Mouse (Mus musculus) embryonic stem cell, embryonic (primary cell): ENCODE results near the gene Borcs8.

Experiments used
- CTCF ChIA-PET, 4 experiments: fragments of 300-600 bp in 2 of 4; fragments of 350-600 bp in 2 of 4; sonication (Branson Sonifier 250); formaldehyde crosslinking; loops; one replicate each; lab custom pipeline; 2022; ENCODE audit warnings: inconsistent platforms in 2 of 4; lab: Charles Lee
- POLR2A ChIA-PET, 4 experiments: fragments of 300-600 bp in 2 of 4; fragments of 350-600 bp in 2 of 4; sonication (Branson Sonifier 250); formaldehyde crosslinking; loops; one replicate each; lab custom pipeline; 2022; ENCODE audit warnings: antibody characterized with exemption in 4 of 4, inconsistent platforms in 1 of 4; lab: Charles Lee

Gene Borcs8

DNA sequence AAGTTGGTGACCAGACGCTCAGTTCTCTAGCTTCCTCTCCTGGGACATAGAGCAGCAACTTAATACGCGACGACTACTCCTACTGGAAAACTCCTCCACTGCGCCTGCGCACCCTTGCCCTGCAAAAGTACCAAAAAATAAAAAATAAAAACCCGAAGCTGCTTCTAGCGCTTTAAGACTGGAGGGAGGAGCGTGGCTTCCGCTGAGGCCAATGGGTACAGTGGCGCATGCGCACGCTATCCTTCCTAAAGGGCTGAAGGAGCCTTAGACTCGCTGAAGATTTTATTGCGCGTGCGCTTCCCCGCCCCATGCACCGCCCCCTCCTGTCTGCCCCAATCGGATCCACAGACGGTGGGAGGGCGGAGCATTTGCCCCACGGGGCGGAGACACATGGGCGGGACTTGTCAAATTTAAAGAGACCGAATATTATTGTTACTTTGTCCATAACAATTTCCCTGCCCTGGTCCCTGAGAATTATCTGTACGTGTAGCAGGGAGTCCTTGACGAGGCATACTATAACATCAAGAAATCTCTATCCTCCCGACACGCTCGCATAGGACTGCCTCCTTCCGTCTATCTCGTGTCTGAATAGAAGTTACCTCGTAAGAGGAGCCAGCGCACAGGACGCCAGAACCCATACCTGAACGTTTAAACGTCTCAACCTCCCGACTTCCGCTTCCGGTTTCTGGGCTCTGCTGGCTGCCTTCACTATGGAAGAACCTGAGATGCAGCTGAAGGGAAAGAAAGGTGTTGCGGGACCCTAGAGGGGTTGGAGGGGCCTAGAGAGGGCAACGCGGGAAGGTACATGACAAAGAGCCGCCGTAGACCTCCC lies at the start of gene Borcs8, which contains the start of the genes Rfxank and Mef2b:
Borcs8 (plus strand) TSS at position 474 of the 832 bp plus-strand sequence.
Rfxank (minus strand) TSS at position 129 of the 832 bp plus-strand sequence.
Mef2b (plus strand) TSS at position 686 of the 832 bp plus-strand sequence.
- CTCF ChIA-PET = interaction anchor here in 1 of 4 experiments (0.7 to 1.1 kb wide), 3 partner anchors 10 to 21 kb away, joined by 3 to 5 read pairs (median 3); no protein-coding TSS in a partner anchor
- POLR2A ChIA-PET = interaction anchor here (0.5 to 5.5 kb wide), 35 partner anchors 8 to 485 kb away, joined by 3 to 40 read pairs (median 4); partner anchors contain the start of genes Slc25a42 (in 2 of the 4), Fkbp8 (in 1 of the 4), Gatad2a (in 1 of the 4) and Mau2 (in 1 of the 4)

DNA sequence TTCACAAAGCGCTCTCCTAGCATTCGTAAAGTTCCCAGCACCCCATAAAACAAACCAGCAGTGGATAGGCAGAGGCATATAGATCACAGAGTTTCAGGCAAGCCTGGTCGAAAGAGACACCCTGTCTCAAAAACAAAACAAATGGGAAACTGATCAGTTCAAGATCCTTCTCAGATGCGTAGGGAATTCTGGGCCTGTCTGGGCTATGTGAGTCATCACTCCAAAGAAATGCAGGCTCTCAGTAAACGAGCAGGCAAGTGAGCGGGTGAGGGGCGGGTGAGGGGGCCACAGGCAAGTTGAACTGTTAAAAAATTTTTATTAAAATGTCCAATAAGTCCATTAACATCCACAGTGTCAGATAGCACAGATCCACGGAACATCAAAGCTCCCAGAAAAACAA lies 46.5 kb upstream of the Borcs8 start:
- ChIA-PET CTCF (interaction anchor here in 1 of 4 experiments (0.8 kb wide), 1 partner anchor 13 kb away, joined by 5 read pairs; no protein-coding TSS in a partner anchor), POLR2A (interaction anchor here in 3 of 4 experiments (0.9 to 2.4 kb wide), 8 partner anchors 8 to 69 kb away, joined by 3 to 12 read pairs (median 4); partner anchors contain the start of genes Borcs8 (in 1 of the 3), Hapln4 (in 1 of the 3) and Rfxank (in 1 of the 3))

DNA sequence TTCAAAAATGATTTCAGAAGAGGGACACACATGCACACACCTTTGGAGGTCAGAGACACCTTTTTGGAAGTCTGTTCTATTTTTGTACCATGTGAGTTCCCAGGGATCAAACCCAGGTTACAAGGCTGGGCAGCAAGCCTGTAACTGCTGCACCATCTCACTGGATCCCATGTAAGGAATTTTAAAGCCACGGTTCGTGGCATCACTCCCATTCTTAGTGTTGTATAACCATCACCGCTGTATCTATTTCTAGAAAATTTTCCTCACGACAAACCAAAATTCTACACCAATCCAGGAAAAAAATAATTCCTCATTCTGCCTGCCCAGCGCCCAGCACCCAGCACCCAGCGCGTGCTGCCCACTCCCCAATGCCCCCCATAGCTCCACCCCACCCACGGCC lies 40.0 kb upstream of the Borcs8 start:
- CTCF ChIA-PET = no interaction called here

DNA sequence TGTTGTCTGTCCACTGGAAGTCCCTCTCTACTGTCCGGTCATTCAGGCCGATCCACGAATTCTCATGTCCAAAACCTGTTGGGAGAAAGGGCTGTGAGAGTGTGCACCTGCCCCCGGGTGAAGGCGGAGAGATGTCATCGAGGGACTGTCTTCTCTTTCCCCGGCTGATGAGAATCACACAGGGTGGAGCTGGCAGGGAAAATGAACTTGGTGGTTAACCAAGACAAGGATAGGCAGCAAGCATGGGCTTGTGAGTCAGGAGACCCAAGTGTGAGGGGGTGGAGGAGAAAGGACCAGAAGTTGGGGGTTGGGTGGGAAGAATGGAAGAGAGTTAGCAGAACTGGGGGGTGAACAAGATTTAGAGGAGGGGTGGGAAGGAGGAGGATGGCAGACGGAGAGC lies 39.1 kb upstream of the Borcs8 start:
- ChIA-PET POLR2A (interaction anchor here (0.7 to 1.6 kb wide), 4 partner anchors 11 to 323 kb away, joined by 3 to 6 read pairs (median 4); no protein-coding TSS in a partner anchor), CTCF (no interaction called here)

More for the DNA sequence above, 40.0 kb upstream of the Borcs8 start:
- POLR2A ChIA-PET = interaction anchor here in 2 of 4 experiments (1.4 to 1.6 kb wide), 2 partner anchors 10 to 60 kb away, joined by 3 to 4 read pairs; no protein-coding TSS in a partner anchor

DNA sequence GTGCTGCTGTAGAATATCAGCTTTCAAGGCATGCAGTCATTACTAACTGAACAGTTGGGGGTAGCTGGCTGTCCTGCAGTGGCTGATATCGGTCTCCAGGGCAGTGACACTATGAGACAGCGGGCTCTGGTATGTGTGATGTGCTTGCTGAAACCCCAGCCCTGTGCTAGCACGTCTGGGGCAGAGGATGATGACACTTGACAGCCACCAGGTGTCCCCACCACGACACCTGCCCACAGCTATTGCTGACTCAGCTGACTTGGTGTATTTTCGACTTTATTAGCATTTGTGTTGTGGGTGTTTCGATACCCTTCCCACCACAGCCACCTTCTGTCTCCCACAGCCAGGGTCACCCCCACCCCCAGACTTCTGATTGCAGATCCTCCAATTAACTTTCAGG lies 34.8 kb upstream of the Borcs8 start:
- POLR2A ChIA-PET = interaction anchor here in 2 of 4 experiments (0.5 to 2.9 kb wide), 8 partner anchors 11 to 121 kb away, joined by 3 to 12 read pairs (median 4); partner anchors contain the start of gene Hapln4 (in 1 of the 2)
- CTCF ChIA-PET = interaction anchor here (0.6 to 3.4 kb wide), 22 partner anchors 10 to 186 kb away, joined by 3 to 20 read pairs (median 4); partner anchors contain the start of genes Ncan (in 2 of the 4), Tm6sf2 (in 1 of the 4) and Tmem161a (in 1 of the 4)

DNA sequence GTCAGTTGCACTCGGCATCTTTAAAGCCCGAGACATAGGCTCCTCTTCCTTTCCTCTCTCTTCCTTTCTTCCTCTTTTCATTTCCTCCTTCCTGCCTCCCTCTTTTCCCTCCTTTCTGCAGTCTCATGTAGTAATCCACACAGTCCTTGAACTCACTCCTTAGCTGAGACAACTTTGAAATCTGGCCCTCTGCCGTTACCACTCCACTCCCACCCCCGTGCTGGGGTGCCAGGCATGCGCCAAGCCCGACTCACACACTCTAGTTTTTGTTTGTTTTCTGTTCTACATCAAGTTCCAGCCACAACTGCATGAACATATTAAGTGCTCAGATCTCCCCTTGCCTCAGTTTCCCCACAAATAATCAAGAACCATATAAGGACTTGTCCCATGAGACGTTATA lies 34.4 kb upstream of the Borcs8 start:
- ChIA-PET CTCF (interaction anchor here (0.6 to 3.4 kb wide), 20 partner anchors 10 to 165 kb away, joined by 3 to 20 read pairs (median 4); partner anchors contain the start of genes Ncan (in 2 of the 4), Tm6sf2 (in 1 of the 4) and Tmem161a (in 1 of the 4)), POLR2A (interaction anchor here in 3 of 4 experiments (0.5 to 2.9 kb wide), 14 partner anchors 11 to 121 kb away, joined by 3 to 12 read pairs (median 4); partner anchors contain the start of gene Hapln4 (in 1 of the 3))

DNA sequence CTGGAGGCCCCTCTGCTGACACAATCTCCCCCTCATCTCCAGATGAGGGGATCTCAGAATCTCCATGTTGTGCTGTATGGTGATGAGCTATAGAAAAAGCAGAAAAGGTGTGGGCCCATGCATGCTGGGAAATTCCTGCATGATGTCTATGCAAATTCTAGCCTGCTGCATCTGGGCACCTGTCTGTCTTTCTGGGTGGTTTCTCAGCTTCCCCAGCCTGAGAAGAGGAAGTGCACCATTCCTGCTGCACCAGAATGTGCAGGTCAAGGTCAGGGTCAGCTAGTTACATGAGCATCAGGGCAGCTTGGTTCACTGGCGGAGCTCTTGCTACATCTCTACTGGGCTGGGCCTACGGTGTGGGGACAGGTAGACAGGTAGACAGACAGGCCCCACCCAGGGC lies 28.8 kb upstream of the Borcs8 start:
- POLR2A ChIA-PET = interaction anchor here (0.8 to 1.7 kb wide), 13 partner anchors 10 to 266 kb away, joined by 3 to 7 read pairs (median 3); partner anchors contain the start of genes Ncan (in 2 of the 4) and Hapln4 (in 1 of the 4)
- CTCF ChIA-PET = interaction anchor here in 2 of 4 experiments (0.6 to 1.4 kb wide), 4 partner anchors 10 to 43 kb away, joined by 3 to 4 read pairs (median 3); partner anchors contain the start of genes Hapln4 (in 1 of the 2) and Ncan (in 1 of the 2)

DNA sequence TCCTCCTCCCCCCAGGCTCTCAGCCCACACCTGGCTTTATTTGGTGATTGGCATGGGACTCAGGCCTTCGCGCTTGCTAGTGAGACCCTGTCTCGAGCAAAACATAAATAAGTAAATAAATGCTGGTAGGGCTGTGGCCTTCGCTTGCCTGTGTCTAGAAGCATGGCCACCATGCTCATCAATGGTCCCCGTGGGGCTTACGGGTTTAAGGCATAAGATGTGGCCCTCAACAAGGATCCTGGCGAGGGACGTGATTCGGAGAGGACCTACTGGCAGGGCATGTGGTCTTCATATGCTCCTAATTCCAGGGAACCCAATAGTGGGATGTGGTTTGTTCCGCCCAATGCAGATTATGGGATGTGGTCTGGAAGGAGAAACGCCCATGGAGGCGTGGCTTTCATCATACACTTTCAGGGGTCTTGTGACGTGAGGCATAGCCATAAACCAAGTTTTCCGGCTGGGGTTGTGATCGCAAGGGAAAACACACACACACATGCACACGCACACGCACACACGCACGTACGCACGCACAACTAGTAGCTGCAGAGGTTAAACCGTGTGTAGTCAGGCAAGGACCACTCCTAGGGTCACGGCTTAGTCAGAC lies 28.0 kb upstream of the Borcs8 start:
- ChIA-PET POLR2A (interaction anchor here (1.0 to 1.7 kb wide), 10 partner anchors 10 to 267 kb away, joined by 3 to 7 read pairs (median 4); partner anchors contain the start of gene Ncan (in 2 of the 4)), CTCF (interaction anchor here in 1 of 4 experiments (0.8 to 1.4 kb wide), 3 partner anchors 9 to 178 kb away, joined by 3 read pairs; partner anchors contain the start of genes Hapln4 and Ncan)

DNA sequence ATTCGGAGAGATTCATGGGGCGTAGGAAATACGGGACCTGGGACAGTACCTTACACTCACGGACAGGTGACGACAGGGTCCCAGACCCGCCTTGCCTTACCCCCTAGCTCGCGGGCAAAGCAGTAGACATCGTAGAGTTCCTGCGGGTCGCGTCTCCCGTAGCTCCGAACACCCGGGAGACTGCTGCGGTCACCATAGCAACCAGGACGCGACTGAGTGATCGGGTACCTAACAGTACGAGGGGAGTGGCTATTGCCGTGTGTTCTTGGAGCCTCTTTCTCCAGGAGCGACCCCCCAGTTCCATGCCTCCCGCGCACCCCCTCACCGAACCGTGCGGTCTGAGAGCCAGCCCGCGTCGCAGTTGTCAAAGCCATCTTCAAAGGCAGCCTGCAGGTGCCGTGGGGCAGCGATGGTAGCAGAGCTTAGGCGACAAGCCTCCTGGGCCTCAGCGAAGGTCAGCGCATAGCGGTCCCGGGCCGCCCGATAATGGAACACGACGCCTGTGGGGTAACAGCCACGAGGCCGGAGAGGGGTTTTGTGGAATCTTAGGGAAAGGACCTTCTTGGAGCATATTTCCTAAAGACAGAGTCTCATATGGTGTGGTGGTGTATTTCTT lies 26.8 kb upstream of the Borcs8 start:
- ChIA-PET POLR2A (interaction anchor here (0.5 to 1.5 kb wide), 14 partner anchors 8 to 135 kb away, joined by 3 to 7 read pairs (median 4); partner anchors contain the start of genes Ncan (in 1 of the 4), Nr2c2ap (in 1 of the 4) and Slc25a42 (in 1 of the 4)), CTCF (interaction anchor here in 1 of 4 experiments (1.3 kb wide), 2 partner anchors 8 to 19 kb away, joined by 3 read pairs; partner anchors contain the start of genes Ncan and Nr2c2ap)

DNA sequence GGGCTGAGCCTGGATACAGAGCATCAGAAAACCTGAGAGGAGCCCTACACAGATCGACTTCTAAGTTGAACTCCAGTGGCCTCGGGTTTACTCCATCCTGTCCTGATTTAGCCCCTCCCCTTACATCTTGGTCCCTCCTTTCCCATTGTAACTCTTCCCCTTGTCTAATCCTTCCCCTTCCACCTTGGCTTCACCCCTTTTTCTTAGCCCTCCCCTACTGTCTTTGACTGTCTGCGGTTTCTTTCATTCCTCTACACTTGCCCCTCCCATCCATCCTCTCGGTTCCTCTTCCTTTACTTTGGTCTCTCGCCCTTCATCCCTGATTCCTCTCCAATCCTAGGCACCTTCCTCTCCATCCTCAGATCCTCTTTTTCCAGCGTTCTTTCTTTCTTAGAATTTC lies 24.8 kb upstream of the Borcs8 start:
- CTCF ChIA-PET = interaction anchor here in 1 of 4 experiments (0.5 kb wide), 1 partner anchor 10 kb away, joined by 4 read pairs; no protein-coding TSS in a partner anchor
- POLR2A ChIA-PET = interaction anchor here in 1 of 4 experiments (1.2 kb wide), 1 partner anchor 15 kb away, joined by 3 read pairs; no protein-coding TSS in a partner anchor

DNA sequence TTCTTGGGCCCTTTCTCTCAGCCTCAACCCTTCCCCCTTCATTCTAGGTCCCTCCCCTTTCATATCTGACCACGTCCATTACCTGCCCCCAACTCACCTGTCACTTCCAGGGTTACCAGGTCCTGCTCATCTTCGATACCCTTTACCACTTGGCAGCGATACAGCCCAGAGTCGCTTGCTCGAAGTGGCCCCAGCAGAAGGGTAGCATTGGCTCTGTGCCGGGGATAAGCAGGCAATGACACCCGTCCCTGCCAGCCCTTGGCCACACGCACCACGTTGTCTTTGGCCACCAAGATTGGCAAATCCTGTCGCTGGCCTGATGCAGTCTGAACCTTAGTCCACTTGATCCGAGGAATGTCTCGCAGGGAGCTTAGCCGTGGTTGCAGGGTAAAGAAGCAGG lies 24.4 kb upstream of the Borcs8 start:
- CTCF ChIA-PET = interaction anchor here in 1 of 4 experiments (0.7 kb wide), 1 partner anchor 10 kb away, joined by 3 read pairs; no protein-coding TSS in a partner anchor
- POLR2A ChIA-PET = interaction anchor here in 1 of 4 experiments (1.2 kb wide), 1 partner anchor 15 kb away, joined by 3 read pairs; no protein-coding TSS in a partner anchor

DNA sequence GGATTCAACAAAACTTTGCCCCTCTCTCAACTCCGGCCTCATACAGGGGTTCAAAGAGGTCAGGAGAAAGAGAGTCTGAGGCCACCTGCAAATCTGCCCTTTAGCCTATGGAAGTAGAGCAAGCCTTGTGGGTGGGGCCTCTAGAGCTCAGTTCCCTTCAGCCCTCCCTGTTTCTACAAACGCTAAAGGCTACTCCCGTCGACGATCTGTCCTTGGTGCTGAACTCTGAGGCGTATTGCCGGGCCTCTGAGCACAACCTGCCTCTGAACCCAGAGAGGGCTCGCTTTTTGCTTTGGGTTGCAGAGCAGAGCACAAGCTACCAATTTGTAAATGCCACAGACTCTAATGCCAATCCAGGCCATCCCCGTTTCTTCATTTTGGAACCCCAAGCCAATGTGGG lies 21.7 kb upstream of the Borcs8 start:
- ChIA-PET CTCF (interaction anchor here in 2 of 4 experiments (0.6 to 2.6 kb wide), 6 partner anchors 10 to 55 kb away, joined by 3 to 14 read pairs (median 3); partner anchors contain the start of genes Tm6sf2 (in 1 of the 2) and Tmem161a (in 1 of the 2)), POLR2A (interaction anchor here in 3 of 4 experiments (0.6 to 2.5 kb wide), 24 partner anchors 11 to 581 kb away, joined by 3 to 12 read pairs (median 3); partner anchors contain the start of genes Nr2c2ap (in 3 of the 3), Hapln4 (in 1 of the 3), Jund (in 1 of the 3) and Slc25a42 (in 1 of the 3))

DNA sequence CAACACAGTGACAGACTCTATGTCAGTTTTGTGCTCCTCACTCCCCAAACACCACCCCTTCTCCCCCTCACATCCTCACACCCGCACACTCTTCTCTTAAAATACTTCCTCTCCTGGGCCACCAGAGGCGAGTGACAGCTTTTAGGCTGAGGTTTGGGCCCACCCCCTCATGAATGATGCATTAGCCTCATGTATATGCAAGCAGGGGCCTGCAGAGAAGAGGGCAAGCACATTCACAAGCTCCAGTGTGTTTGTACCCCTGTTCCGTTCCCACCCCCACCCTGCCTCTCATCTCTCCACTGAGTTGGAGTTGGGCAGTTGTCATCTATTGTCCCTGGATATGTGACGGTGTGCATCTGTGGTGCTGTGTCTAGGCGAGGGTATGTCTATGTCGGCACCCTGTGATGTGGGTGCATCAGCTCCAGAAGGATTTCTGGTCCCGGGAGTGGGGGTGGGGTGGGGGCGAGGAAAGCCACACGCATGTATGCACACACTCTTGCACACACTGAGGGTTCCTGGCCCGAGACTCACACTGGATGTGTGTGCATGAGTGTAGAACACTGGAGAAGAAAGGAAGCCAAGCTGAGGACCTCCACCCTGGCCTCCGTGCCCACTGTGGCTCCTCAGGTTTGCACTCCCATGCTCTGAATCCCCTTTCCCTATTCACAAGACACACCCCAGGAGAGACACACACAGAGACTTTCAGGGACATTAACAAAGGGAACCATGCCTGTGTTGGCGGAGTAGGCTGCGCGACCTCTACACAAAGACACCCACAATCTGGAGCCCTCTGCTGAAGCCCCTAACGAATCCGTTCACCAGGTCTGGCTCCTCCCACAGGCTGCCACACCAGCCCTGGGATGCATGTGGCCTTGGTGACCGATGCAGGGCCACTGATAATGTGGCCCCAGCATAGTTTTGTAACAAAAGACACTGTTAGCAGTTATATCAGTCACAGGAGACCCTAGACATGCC lies 20.3 kb upstream of the Borcs8 start:
- ChIA-PET CTCF (interaction anchor here in 1 of 4 experiments (1.1 to 2.6 kb wide), 4 partner anchors 14 to 77 kb away, joined by 3 to 14 read pairs (median 4); partner anchors contain the start of genes Borcs8 and Rfxank), POLR2A (interaction anchor here in 3 of 4 experiments (0.5 to 2.5 kb wide), 21 partner anchors 10 to 992 kb away, joined by 3 to 12 read pairs (median 3); partner anchors contain the start of genes Hapln4 (in 1 of the 3), Mau2 (in 1 of the 3), Nr2c2ap (in 1 of the 3) and Slc25a42 (in 1 of the 3))

DNA sequence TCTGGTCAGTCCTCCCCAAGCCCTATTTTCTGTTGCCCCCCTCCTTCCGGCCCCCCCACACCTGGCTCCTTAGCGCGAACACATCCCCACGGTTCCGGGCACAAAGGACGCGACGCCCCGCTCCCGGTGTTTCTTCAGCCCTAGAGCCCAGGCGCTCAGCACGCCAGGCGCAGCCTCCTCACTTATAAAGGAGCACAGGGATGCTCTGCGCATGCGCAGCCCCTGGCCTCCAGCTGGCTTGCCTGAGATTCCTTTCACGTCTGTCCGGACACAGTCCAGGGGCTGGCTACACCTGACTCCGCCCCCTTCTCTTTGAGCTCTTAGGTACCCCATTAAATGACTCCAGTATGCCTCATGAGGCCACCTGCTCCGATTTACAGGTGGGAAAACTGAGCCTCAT lies 18.6 kb upstream of the Borcs8 start, which contains the start of gene Ncan:
Ncan (minus strand) TSS at position 207 of the 400 bp plus-strand sequence.
- POLR2A ChIA-PET = interaction anchor here (0.5 to 2.0 kb wide), 27 partner anchors 8 to 298 kb away, joined by 3 to 19 read pairs (median 4); partner anchors contain the start of genes Nr2c2ap (in 2 of the 4), Lpar2 (in 1 of the 4), Mef2b (in 1 of the 4) and Rfxank (in 1 of the 4)

More for the DNA sequence above, 18.6 kb upstream of the Borcs8 start, which contains the start of gene Ncan:
- CTCF ChIA-PET = interaction anchor here in 3 of 4 experiments (0.6 to 1.5 kb wide), 8 partner anchors 8 to 489 kb away, joined by 3 to 5 read pairs (median 4); no protein-coding TSS in a partner anchor
